Mouse (Mus musculus) layer of hippocampus, postnatal 25 days (tissue): ENCODE data around the gene Gm17018. TPM values are rescaled to one million over a fixed set of nuclear protein-coding genes. Genes with fewer than 3 reads are reported as not detected.

ENCODE experiments used
- DNase-seq, 2 experiments: peaks; one replicate each; pipeline ENCODE4 v3.0.0; 2022; ENCODE audit warnings: mixed read lengths in 2 of 2, low spot score in 1 of 2; ENCODE audit errors: extremely low spot score in 1 of 2
- total RNA-seq, 2 experiments: library from RNA; stranded (reverse); gene quantifications; 2 replicates each; pipeline ENCODE4 v1.2.3; 2021

Gm17018 gene
- total RNA-seq, 2 experiments from 2014 or later = 58.9 to 62.1 TPM

DNA sequence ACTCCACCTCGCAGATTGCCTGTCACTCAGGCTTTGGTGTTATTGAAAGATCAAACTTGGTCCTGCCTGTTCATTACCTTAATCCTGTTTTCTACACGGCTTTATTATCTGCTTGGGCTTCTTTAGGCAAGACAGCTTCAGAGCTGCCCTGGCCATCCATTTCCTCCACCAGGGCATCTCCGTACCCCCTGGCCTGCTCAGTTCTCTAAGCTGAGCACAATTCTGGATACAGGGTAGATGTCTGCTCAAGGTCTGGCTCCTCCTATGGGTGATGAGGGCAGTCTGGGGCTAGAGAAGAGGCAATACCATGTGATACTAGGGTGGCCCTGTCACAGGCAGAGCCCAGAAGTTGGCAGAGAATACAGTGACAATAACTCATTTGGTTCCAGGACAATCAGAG is 26.4 kb downstream of the Gm17018 start:
- no peak for DNase-seq

DNA sequence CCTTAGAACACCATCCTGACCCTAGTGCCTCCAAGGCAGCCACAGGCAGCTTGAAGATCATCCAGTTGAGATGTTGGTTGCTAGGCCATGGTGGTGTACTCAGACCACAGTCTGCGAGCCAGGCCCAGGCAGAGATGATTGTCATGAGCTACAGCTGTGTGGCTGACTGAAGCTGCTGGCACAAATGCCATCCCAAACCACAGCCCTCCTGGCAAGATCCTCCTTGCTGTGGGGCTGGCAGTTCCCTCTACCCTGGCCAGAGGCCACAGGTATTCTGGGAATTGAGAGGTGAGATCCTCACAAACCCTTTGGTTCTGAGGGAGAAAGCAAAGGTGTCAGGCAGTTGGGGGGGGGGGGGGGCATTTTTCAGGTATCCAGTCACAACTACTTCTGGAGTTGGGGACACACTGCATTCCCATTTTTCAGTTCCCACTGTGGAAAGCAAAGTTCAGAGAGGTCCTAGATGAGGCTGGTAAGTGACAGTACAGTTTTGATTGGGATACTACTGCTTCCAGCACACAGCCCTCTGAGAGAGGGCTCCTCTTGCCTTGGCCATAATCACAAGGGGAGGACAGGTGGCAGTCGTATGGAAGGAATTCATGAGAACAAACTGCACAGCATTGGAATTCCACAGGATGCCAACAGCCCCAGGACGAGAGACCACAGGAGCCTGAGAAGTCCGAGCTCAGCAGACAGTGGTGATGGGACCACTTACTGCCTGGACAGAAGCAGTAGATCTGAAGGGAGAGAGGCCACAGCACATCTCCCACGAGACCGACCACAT is 27.3 kb downstream of the Gm17018 start:
- no peak for DNase-seq

DNA sequence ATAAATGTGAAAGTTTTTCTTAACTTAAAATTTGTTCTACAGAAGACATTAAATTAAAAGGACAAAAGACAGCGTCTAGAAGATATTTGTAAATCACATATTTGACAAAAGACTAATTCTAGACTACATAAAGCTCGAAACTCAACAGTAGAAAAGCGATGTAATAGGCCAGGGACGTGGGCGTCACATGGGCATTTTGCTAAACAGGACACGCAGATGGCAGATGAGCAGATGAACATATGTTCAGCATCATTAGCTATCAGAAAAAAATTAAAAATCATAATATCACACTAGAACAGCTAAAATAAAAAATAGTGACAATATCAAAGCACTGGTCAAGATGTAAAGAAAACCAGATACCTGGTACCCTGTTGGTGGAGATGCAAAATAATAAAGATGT is 29.3 kb downstream of the Gm17018 start:
- no peak for DNase-seq

DNA sequence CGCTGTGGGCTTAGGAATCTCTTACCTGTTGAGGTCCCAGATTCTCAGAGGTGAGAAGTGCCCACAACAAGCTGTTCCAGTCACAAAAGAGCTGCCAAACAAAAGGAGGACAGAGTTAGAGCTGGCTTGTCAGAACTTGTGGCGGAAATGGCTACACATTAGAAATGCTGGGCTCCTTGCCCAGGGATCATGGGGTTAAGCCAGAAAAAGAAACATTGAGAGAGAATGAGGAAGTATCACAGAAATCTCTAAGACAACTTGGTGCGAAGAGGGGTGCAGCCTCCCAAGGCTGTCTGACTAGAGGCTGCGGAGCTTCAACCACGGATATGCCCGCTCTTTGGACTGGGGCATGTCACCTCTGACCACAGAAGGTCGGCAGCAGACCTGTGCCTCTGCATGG is 31.3 kb downstream of the Gm17018 start:
- DNase-seq = no peak

DNA sequence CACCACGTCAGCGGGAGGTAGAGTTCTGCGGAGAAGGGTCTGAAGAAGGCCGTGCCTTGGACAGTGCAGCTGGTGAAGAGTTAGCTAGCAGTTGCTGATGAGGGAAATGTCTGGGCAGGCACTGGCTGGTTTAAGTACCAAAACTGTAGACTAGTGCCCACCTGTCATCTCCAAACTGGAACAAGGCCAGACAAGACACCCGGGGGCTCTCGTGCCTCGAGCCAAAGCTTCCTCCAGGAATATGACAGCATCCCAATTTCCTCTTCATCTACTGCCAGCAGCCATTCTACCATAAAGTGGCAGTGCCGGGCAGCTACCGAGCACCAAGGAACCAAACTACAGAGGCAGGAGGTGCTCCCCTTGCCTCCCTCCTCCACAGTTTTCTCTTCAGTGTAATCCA is 32.5 kb downstream of the Gm17018 start:
- no peak for DNase-seq

DNA sequence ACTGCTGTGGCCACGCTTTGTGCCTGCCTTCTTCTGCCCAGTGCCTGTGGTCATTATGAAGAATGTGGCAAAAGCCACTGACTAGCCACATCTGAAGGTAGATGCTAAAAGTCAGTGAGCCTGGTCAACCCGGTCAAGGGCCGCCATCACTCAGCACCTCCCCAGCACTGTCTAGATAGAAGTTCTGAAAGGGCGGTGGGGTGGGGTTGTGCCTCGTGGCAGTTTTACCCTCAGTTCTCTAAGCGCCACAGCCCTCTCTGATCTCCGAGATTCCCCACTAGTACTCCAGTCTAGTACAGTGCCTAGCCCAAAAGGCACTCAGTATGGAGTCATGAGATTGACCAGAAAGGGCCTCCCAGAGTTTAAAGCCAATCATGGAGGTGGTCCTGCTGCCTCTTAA is 33.7 kb downstream of the Gm17018 start:
- DNase-seq = no peak

DNA sequence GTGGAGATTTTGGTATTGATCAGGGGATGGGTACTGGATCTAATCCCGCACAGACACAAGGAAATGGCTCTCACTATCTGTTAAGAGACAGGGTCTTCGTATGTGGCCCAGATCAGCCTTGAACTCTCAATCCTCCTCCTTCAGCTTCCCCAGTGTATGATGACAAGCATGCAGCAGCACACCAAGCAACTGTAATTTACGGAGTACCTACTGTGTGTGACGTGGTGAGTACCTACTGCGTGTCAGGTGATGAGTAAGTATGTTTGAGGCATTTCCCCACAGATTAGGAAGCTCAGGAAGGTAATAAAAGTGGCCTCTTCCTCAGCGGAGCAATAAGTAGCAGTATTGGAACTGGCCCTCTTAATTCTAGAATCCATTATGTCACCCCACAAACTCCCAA is 35.1 kb downstream of the Gm17018 start:
- DNase-seq = no peak

DNA sequence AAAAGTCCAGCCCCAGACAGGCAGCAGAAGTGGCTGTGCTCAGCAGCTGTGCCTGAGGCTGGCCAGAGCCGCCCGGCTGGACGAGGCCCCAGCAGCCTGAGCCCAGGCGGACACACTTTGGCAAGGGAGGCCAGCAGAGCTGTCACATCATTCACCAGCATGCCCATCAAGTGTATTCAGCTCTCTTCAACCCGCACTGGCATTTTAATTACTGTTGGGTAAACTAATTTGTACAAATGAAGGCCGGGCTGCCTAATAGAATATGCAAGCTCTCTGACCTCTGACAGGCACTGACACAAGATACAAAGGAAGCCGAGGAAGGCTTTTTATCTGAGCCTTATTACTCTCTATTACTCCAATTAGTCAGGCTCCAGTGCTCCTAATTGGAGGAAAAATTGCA is 35.6 kb downstream of the Gm17018 start:
- DNase-seq = no peak

DNA sequence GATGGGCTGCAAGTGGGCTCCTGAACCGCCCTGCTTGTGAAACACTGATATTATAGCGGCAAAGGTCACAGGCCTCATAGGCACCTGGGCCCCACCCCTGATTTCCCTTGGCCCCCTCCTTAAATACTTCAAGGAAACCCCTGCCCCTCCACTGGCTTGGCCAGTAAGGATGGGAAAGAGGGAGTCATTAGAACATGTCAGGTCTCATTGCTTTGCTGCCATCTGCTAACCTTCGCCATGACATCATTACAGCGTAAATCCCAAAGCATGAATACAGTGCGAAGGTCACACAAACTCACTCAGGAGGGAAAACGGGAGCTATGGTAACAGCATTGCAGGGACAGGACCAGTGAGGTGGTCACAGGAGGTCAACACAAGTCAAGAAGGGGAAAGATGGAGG is 36.0 kb downstream of the Gm17018 start:
- DNase-seq = no peak

DNA sequence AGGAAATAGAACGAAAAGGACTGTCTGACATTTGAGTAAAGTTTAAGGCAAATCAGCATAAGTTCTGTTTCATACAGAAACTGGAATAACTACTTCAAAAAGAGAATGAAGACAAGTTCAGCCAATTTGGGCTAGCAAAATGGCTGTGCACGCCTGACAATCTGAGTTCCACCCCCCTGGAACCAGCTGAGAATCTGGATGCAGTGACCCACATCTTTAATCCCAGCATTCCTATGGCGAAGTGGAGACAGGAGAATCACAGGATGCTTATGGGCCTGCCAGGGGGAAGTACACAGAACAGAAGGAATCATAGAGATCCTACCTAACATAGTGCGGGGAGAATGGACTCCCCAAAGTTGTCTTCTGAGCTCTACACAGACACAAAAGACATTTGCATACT is 36.7 kb downstream of the Gm17018 start:
- no peak for DNase-seq

DNA sequence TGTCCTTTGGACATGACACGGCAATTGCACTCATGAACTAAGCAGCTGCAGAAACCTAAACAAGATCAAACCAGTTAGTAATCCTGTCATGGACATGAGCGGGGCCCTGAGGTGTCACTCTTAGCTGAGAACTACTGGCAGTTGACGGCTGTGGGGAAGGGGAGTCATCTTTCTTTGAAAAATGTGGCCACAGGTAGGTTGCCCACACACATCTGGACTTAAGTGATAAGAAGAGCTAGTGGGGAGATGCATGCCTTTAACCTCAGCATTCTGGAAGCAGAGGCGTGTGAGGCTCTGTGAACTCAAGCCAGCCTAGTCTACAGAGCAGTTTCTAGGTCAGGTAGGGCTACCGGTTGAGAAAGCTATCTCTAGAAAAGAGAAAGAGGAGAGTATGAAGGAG is 42.2 kb downstream of the Gm17018 start:
- no peak for DNase-seq

DNA sequence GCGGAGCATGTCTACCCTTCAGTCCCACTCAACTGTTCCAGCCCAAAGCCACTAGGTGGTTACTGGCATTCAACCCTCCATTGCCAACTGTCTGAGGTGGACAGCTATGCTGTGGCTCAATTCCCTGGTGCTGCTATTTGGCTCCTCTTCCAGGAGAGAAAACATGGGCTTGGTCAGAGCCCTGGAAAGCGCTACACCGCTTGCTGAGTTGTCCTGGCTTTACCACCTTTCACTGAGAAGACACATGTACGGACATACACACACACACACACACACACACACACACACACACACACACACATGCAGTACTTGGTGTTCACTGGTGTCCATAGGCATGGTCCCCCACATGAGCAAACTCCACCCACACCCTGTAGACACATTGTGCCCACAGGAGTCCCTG is 46.3 kb downstream of the Gm17018 start:
- no peak for DNase-seq

GRCm38 (mm10) chr19:45607479-45607878 is 47.1 kb downstream of the Gm17018 start:
- no peak for DNase-seq

GRCm38 (mm10) chr19:45608648-45609339 is 48.4 kb downstream of the Gm17018 start:
- no peak for DNase-seq

DNA sequence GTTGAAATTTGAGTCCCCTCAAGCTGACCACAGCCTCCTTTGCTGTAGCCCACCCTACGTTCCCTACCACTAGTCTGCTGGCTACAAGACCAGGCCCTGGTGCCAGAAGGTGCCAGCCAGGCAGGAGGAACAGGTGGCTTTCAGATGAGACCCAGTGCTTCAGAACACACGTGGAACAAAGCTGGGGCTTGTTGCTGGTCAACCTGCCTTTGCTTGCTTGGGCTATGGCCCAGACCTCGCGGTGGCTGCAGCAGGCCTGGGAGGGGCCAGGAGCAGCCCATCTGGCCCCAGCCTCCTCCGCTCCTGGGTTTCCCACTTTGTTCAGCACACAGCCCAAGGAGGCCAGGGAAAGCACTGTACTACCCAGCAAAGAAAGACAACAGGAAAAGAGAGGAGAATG is 50.4 kb downstream of the Gm17018 start:
- DNase-seq = no peak

DNA sequence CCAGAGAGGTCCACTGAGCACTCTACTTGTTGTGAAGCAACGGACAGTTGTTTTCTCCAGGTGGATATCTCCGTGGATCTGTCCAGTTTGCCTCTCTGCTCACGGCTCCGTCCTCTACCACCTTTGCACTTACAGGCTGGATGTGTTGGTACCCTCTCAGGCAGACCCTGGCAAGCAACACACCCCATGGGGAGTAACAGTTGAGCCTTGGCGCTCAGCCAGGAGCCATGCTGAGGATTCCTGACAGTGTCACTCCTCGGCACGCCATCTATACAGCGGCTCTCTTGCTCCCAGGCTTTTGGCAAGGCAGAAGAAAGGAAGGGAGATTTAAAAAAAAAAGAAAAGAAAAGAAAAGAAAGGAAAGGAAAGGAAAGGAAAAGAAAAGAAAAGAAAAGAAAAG is 54.0 kb downstream of the Gm17018 start:
- DNase-seq = no peak

DNA sequence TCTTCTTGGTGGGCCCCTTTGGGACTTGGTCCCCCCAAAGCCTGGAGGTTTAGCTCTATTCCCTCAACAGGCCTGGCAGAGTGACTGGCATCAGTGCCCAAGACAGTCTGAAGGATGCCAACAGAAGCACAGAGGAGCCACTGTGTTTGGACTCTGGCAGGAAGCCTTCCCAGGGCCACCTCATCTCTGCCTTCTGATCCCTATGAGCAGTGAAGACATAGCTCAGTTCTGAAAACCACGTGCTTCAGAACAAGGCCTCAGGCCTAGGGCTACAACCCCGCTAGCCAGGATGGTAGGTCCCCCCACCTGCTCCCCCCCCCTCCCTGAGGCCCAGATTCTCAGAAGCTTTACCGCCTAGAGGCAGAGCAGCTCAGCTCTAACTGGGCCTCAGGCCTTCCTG is 54.5 kb downstream of the Gm17018 start:
- DNase-seq = no peak

- DNase-seq = no peak
These were observed 55.2 kb downstream of the Gm17018 start for GRCm38 (mm10) chr19:45615415-45616213.

DNA sequence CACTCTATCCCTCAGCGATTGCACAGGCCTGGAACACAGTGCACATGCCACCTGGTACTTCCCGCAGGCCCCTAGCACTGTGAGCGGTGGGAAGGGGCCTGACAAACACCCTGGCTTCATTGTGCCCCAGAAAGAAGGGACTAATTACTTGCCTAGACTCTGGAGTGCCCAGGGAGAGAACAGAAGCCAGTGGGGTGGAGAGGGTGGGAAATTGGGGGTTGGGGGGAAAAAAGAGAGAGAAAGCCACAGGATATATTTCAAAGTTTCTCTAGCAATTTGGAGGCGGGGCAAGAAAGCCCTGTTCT is 55.8 kb downstream of the Gm17018 start:
- no peak for DNase-seq

DNA sequence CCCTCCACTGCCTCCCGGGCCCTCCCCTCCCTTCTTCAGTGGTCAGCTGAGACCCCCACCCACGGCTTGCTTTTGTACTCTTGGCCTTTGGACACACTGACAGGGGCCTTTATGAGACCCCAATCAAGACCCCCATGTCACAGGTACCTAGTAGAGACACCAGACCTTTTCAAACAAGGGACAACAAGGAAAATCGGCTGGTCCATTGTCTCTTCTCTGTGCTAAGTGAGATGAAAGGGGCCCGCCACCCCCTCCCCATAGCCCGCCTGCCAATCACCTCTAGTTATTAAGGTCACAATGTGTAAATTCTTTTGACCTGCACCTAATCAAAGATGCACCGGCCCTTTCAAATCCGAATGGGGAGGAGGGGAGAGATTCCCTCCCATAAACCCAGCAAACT is 56.3 kb downstream of the Gm17018 start:
- DNase-seq = no peak

- DNase-seq = no peak
These were observed 57.8 kb downstream of the Gm17018 start for GRCm38 (mm10) chr19:45618184-45618583.
